10 mouse cellular contexts compared by ENCODE assay signal in the genomic region with DNA sequence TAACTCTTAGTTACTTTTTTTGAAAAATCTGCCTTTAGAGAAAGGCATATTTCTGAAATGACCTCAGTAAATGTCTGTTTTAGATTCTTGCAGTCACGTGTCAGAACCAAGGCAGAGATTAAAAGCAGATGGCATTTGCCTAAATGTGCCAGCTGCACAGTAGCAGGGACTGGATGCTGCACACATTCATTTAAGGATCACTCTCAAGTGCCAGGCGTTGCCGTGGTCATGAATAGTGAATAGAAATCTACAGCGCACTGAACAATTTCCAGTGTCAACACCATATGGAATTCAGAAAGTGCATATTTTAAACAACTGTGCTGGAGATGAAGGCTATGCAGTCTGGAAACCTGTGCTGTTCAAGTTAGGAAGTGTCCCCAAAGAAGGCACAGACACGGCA.
A peak's percentile ranks its signal among the peaks of the same experiment; 100 is the strongest.
DNase-seq lines count a peak whose midpoint lies in the region; ATAC-seq lines count a peak whose summit lies in the region.
"Had no signal": no experiment of that assay in that cellular context is flagged by ENCODE, and none has a peak within 500 bp of the region (broad histone marks: within the 10 kb centered on the region; RNA-seq: fewer than 3 reads in every experiment).

No protein-coding gene starts in this region.

- intact Hi-C loops in heart, postnatal 25 days (cut with DNase I): no loop called here

- DNase-seq in embryo, embryonic 10.5 days (ENCODE audit: low spot score): peak; percentile 42
- no peak for DNase-seq in embryo, embryonic 10 days (ENCODE audit: low spot score)
- no peak for DNase-seq in neural tube, embryonic 10.5 days (ENCODE audit: extremely low spot score, low spot score)
- peak; percentile 68 for DNase-seq in layer of hippocampus, adult 9-10 months (ENCODE audit: low spot score)
- peak; percentile 62 to 84 for DNase-seq in right cerebral cortex, postnatal 36 days (ENCODE audit: low spot score in 2 of 2)
- DNase-seq in urinary bladder, adult 18-20 months (ENCODE audit: low spot score in 2 of 2): no peak
- no peak for DNase-seq in heart, postnatal 25 days (ENCODE audit: low spot score)
- DNase-seq: kidney, postnatal 10 days; lung, postnatal 4 days had no signal

- ATAC-seq in neural tube, embryonic 13.5 days (ENCODE audit: low read depth): 0 out of 2 replicates have a peak, but pooled peaks have one; percentile 37

- no peak overlapping the region for H3K4me3 ChIP-seq in neural tube, embryonic 13.5 days

- 47% methylated on average over 5 of the region's 5 CpGs for WGBS in neural tube, embryonic 13.5 days

- no peak overlapping the region for H3K9ac ChIP-seq in neural tube, embryonic 13.5 days

- no peak overlapping the region for H3K27ac ChIP-seq in neural tube, embryonic 13.5 days (replicated peaks)

- no peaks in the 10 kb centered on the region for H3K27me3 ChIP-seq in neural tube, embryonic 13.5 days

- peaks cover 14% of the 10 kb centered on the region for H3K36me3 ChIP-seq in neural tube, embryonic 13.5 days

- no peaks in the 10 kb centered on the region for H3K9me3 ChIP-seq in neural tube, embryonic 13.5 days

- no peak overlapping the region for H3K4me2 ChIP-seq in neural tube, embryonic 13.5 days

- no peaks in the 10 kb centered on the region; the same call in 1 of the 2 replicates for H3K4me1 ChIP-seq in neural tube, embryonic 13.5 days (replicated peaks)

Comparison
In these comparisons a context has a peak if more than half of its experiments do, and no peak if none do; other contexts are left out.
1. DNase-seq: peak in embryo, embryonic 10.5 days (single experiment), layer of hippocampus, adult 9-10 months (single experiment) and right cerebral cortex, postnatal 36 days (2 of 2); none in embryo, embryonic 10 days (single experiment), neural tube, embryonic 10.5 days (single experiment), urinary bladder, adult 18-20 months (0 of 2) and heart, postnatal 25 days (single experiment).